Mouse (Mus musculus): ENCODE measurements around the gene Aox2. TPM values are rescaled to one million over a fixed set of nuclear protein-coding genes. Genes with fewer than 3 reads are reported as not detected.

The Aox2 gene
- total and polyA plus RNA-seq, 3 experiments = 0.04 to 0.08 TPM; not detected in 1

GRCm38 (mm10) chr1:58248518-58248917 is 29.6 kb upstream of the Aox2 start:
- no peak for DNase-seq (ENCODE audit: low read depth, low spot score)
- H3K9ac ChIP-seq (ENCODE audit: control insufficient read depth, low read depth, low read length, poor library complexity, severe bottlenecking) = no peak overlapping the region
- no peaks in the 10 kb centered on the region for H3K4me1 ChIP-seq (ENCODE audit: control insufficient read depth in 1 of 2, insufficient read depth in 2 of 2, low read length in 2 of 2)
- no peak overlapping the region for H3K27ac ChIP-seq (ENCODE audit: control insufficient read depth, low read depth, low read length)
- TF ChIP-seq MAFK (IDR thresholded peaks at IDR 0.05; ENCODE audit: borderline replicate concordance, low read depth, low read length) = peak; percentile 78
- TF ChIP-seq EP300 (IDR thresholded peaks at IDR 0.05; ENCODE audit: low read depth in 1 of 2, low read length in 2 of 2) = no peak
- no peak for TF ChIP-seq GATA1 (IDR thresholded peaks at IDR 0.05; ENCODE audit: low read depth, low read length)
- no peak for TF ChIP-seq POLR2AphosphoS2 (IDR thresholded peaks at IDR 0.05; ENCODE audit: low read length)
- H3K9me3 ChIP-seq (replicated peaks; ENCODE audit: insufficient read depth, low read length) = no peaks in the 10 kb centered on the region
- H3K36me3 ChIP-seq (ENCODE audit: control insufficient read depth in 1 of 2, insufficient read depth in 2 of 2, low read length in 2 of 2) = no peaks in the 10 kb centered on the region
- no peaks in the 10 kb centered on the region for H3K79me2 ChIP-seq (ENCODE audit: control insufficient read depth, insufficient read depth, low read length, poor library complexity)
- no peak overlapping the region for H3K4me3 ChIP-seq (ENCODE audit: control insufficient read depth in 1 of 2, insufficient read depth in 1 of 2, low read depth in 2 of 2, low read length in 2 of 2)
- no peaks in the 10 kb centered on the region; a peak in 1 of 4 replicates for H3K27me3 ChIP-seq (ENCODE audit: control insufficient read depth in 1 of 2, insufficient read depth in 2 of 2, low read length in 2 of 2)

- Histone ChIP-seq H3K36me3 (ENCODE audit: control insufficient read depth in 1 of 2, insufficient read depth in 2 of 2, low read length in 2 of 2) (no peaks in the 10 kb centered on the region), H3K9ac (ENCODE audit: control insufficient read depth, low read depth, low read length, poor library complexity, severe bottlenecking) (no peak overlapping the region), H3K27ac (ENCODE audit: control insufficient read depth, low read depth, low read length) (no peak overlapping the region), H3K4me1 (ENCODE audit: control insufficient read depth in 1 of 2, insufficient read depth in 2 of 2, low read length in 2 of 2) (no peaks in the 10 kb centered on the region), H3K4me3 (ENCODE audit: control insufficient read depth in 1 of 2, insufficient read depth in 1 of 2, low read depth in 2 of 2, low read length in 2 of 2) (no peak overlapping the region), H3K27me3 (ENCODE audit: control insufficient read depth in 1 of 2, insufficient read depth in 2 of 2, low read length in 2 of 2) (no peaks in the 10 kb centered on the region; a peak in 1 of 4 replicates), H3K9me3 (replicated peaks; ENCODE audit: insufficient read depth, low read length) (no peaks in the 10 kb centered on the region), H3K79me2 (ENCODE audit: control insufficient read depth, insufficient read depth, low read length, poor library complexity) (no peaks in the 10 kb centered on the region)
- no peak for DNase-seq (ENCODE audit: low read depth, low spot score)
- no peak for TF ChIP-seq BHLHE40 (IDR thresholded peaks at IDR 0.05; ENCODE audit: borderline replicate concordance, low read depth, low read length)
- no peak for TF ChIP-seq TCF12 (IDR thresholded peaks at IDR 0.05; ENCODE audit: low read depth, low read length)
- no peak for TF ChIP-seq GATA1 (IDR thresholded peaks at IDR 0.05; ENCODE audit: low read depth, low read length)
- no peak for TF ChIP-seq SIN3A (IDR thresholded peaks at IDR 0.05; ENCODE audit: low read length)
- TF ChIP-seq ZC3H11A (IDR thresholded peaks at IDR 0.05; ENCODE audit: low read depth, low read length) = no peak
- no peak for TF ChIP-seq CHD1 (IDR thresholded peaks at IDR 0.05; ENCODE audit: low read depth, low read length)
- TF ChIP-seq RCOR1 (IDR thresholded peaks at IDR 0.05; ENCODE audit: low read depth, low read length) = no peak
- no peak for TF ChIP-seq MAFK (IDR thresholded peaks at IDR 0.05; ENCODE audit: borderline replicate concordance, low read depth, low read length)
- no peak for TF ChIP-seq MXI1 (IDR thresholded peaks at IDR 0.05; ENCODE audit: low read depth, low read length)
- no peak for TF ChIP-seq RAD21 (IDR thresholded peaks at IDR 0.05; ENCODE audit: low read depth, low read length)
- no peak for TF ChIP-seq EP300 (IDR thresholded peaks at IDR 0.05; ENCODE audit: low read depth in 1 of 2, low read length in 2 of 2)
- TF ChIP-seq UBTF (IDR thresholded peaks at IDR 0.05; ENCODE audit: borderline replicate concordance, insufficient read depth, low read depth, low read length) = no peak
- TF ChIP-seq ZKSCAN1 (IDR thresholded peaks at IDR 0.05; ENCODE audit: low read depth, low read length) = no peak
- TF ChIP-seq MAZ (IDR thresholded peaks at IDR 0.05; ENCODE audit: low read depth, low read length) = no peak
- no peak for TF ChIP-seq HCFC1 (IDR thresholded peaks at IDR 0.05; ENCODE audit: low read depth, low read length)
- no peak for TF ChIP-seq ZMIZ1 (IDR thresholded peaks at IDR 0.05; ENCODE audit: low read depth, low read length)
Observed at GRCm38 (mm10) chr1:58253466-58253865, 24.7 kb upstream of the Aox2 start.

Measured in MEL (cell line).